Mouse (Mus musculus): ENCODE data around the gene Eif3l. TPM values are rescaled to one million over a fixed set of nuclear protein-coding genes. Genes with fewer than 3 reads are reported as not detected.
A peak's percentile ranks its signal among the peaks of the same experiment; 100 is the strongest.

Gene Eif3l
- polyA plus RNA-seq, 1 experiment from 2014 or later: 164 TPM

DNA sequence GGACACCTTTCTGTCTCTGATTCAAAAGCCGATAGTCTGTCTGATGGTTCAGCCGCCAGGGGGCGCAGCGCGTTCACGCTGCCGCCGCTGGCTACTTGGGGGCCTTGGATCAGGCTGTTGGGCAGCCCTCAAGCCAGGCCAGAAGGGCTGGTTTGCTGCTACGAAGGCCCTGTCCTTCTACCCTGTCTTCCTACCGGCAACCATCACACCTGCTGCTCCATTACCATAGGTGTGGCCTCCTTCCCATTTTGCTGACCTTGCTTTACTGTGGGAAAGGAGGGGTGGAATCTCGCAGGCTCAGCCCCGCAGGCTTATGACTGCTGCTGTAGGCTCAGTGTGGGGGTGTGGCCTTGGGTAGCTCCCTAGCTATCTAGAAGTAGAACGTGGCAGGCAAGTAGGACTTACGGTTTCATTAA lies 37.1 kb upstream of the Eif3l start:
- Histone ChIP-seq H3K4me2 (no peak overlapping the region), H3K27ac (replicated peaks) (no peak overlapping the region), H3K4me1 (peaks cover 40% of the 10 kb centered on the region), H3K27me3 (replicated peaks) (peaks cover 30% of the 10 kb centered on the region), H3K9ac (replicated peaks) (no peak overlapping the region), H3K4me3 (replicated peaks) (no peak overlapping the region), H3K36me3 (peaks cover 7% of the 10 kb centered on the region; the same call in 1 of the 2 replicates), H3K9me3 (replicated peaks) (no peaks in the 10 kb centered on the region)
- ATAC-seq (ENCODE audit: low FRiP score): no peak
- WGBS: 14% methylated on average over 14 of the region's 14 CpGs

DNA sequence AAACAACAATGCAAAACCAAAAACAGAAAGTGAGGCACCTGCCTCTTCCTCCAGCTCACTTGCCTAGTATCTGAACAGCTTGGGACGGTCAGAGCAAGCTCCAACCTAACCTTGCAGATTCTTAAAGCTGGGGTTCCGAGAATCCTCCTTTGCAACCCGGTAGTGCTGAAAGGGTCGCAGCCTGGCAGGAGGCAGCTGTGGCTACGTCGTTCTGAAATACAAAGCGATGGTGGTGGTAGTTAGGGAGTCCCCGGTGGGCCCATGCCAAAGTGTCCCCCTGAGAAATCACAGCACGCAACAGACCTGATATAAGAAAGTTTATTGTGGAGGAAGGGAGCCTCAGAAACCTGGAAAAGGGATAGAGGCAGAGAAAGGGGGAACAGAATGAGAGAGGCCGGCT lies 36.6 kb upstream of the Eif3l start:
- H3K9ac ChIP-seq (replicated peaks): no peak overlapping the region
- WGBS: 54% methylated on average over 10 of the region's 10 CpGs

DNA sequence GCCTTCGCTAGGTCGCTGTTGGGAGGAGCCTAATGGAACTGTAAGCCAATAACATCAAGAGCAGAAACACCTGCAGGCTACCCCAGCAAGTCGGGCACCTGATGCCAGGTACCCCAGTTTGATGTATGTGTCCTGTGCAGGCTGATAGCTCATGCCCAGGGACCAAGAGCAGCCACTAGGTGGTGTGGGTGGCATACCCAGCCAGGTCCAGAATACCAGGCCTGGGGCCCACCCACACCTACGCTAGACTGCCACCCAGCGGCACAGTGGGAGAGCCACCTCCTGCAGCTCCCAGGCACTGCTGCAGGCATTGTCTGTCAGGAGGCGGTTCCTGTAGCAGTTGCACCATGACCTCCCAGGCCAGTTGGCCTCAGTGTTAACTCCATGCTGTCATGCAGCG lies 36.1 kb upstream of the Eif3l start:
- H3K4me3 ChIP-seq (replicated peaks): no peak overlapping the region
- no peak overlapping the region for H3K9ac ChIP-seq (replicated peaks)
- 23% methylated on average over 7 of the region's 7 CpGs for WGBS
- peaks cover 46% of the 10 kb centered on the region for H3K4me1 ChIP-seq
- H3K4me2 ChIP-seq: no peak overlapping the region
- no peaks in the 10 kb centered on the region for H3K9me3 ChIP-seq (replicated peaks)
- peaks cover 35% of the 10 kb centered on the region for H3K27me3 ChIP-seq (replicated peaks)
- ATAC-seq (ENCODE audit: low FRiP score): no peak
- H3K36me3 ChIP-seq: peaks cover 7% of the 10 kb centered on the region; the same call in 1 of the 2 replicates
- no peak overlapping the region for H3K27ac ChIP-seq (replicated peaks)

More for the DNA sequence above, 36.6 kb upstream of the Eif3l start:
- Histone ChIP-seq H3K4me2 (no peak overlapping the region), H3K27me3 (replicated peaks) (peaks cover 30% of the 10 kb centered on the region), H3K27ac (replicated peaks) (no peak overlapping the region), H3K4me1 (peaks cover 44% of the 10 kb centered on the region), H3K36me3 (peaks cover 7% of the 10 kb centered on the region; the same call in 1 of the 2 replicates), H3K9me3 (replicated peaks) (no peaks in the 10 kb centered on the region), H3K4me3 (replicated peaks) (no peak overlapping the region)
- no peak for ATAC-seq (ENCODE audit: low FRiP score)

GRCm38 (mm10) chr15:79040501-79041416 lies 34.2 kb upstream of the Eif3l start:
- Histone ChIP-seq H3K27me3 (replicated peaks) (peaks cover 36% of the 10 kb centered on the region), H3K36me3 (peaks cover 7% of the 10 kb centered on the region; the same call in 1 of the 2 replicates), H3K27ac (replicated peaks) (no peak overlapping the region), H3K4me2 (peak overlapping the region; percentile 59), H3K9ac (replicated peaks) (peak overlapping the region; percentile 18; the same call in 1 of the 2 replicates), H3K9me3 (replicated peaks) (no peaks in the 10 kb centered on the region), H3K4me1 (peaks cover 54% of the 10 kb centered on the region), H3K4me3 (replicated peaks) (peak overlapping the region; percentile 33)
- ATAC-seq (ENCODE audit: low FRiP score): no peak
- WGBS: 15% methylated on average over 24 of the region's 24 CpGs

DNA sequence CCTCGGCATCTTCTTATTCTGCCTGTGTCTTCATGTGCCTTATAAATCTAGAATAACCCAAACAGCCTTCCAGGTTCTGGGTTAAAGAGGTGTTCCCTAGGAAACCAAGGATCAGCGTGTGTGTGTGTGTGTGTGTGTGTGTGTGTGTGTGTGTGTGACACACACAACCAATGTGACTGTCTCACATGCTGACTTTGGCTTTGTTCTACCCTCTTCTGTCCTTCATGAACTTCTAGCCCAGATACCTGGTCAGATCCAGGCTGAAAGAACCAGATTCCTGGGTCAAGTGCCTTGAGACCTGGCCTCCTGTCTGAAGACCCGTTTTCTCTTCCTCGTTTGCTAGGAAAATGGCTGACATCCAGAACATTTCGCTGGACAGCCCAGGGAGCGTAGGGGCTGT lies 33.4 kb upstream of the Eif3l start, which contains the start of gene Galr3:
Gene Galr3 (plus strand): TSS at position 301 of the 400 bp plus-strand sequence.
- peaks cover 6% of the 10 kb centered on the region; the same call in 1 of the 2 replicates for H3K36me3 ChIP-seq
- peaks cover 36% of the 10 kb centered on the region for H3K27me3 ChIP-seq (replicated peaks)
- WGBS: 80% methylated on average over 6 of the region's 6 CpGs
- H3K4me2 ChIP-seq: peak within 1 kb of the TSS; percentile 94
- peak within 1 kb of the TSS; percentile 63 for H3K9ac ChIP-seq (replicated peaks)
- peak within 1 kb of the TSS; percentile 61 for H3K4me3 ChIP-seq (replicated peaks)
- peak within 1 kb of the TSS; percentile 64 for H3K27ac ChIP-seq (replicated peaks)
- peaks cover 54% of the 10 kb centered on the region for H3K4me1 ChIP-seq
- ATAC-seq (ENCODE audit: low FRiP score): no peak
- no peaks in the 10 kb centered on the region for H3K9me3 ChIP-seq (replicated peaks)

DNA sequence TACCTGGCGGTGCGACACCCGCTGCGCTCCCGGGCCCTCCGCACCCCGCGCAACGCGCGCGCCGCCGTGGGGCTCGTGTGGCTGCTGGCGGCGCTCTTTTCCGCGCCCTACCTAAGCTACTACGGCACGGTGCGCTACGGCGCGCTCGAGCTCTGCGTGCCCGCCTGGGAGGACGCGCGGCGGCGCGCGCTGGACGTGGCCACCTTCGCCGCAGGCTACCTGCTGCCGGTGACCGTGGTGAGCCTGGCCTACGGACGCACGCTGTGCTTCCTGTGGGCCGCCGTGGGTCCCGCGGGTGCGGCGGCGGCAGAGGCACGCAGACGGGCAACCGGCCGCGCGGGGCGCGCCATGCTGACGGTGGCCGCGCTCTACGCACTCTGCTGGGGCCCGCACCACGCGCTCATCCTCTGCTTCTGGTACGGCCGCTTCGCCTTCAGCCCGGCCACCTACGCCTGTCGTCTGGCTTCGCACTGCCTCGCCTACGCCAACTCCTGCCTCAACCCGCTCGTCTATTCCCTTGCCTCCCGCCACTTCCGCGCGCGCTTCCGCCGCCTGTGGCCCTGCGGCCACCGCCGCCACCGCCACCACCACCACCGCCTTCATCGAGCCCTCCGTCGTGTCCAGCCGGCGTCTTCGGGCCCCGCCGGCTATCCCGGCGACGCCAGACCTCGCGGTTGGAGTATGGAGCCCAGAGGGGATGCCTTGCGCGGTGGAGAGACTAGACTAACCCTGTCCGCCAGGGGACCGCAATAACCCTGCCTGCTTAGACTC lies 32.1 kb upstream of the Eif3l start:
- Histone ChIP-seq H3K27ac (replicated peaks) (peak overlapping the region; percentile 64), H3K9me3 (replicated peaks) (no peaks in the 10 kb centered on the region), H3K27me3 (replicated peaks) (peaks cover 37% of the 10 kb centered on the region)

GRCm38 (mm10) chr15:79044837-79045236 lies 30.1 kb upstream of the Eif3l start:
- peaks cover 37% of the 10 kb centered on the region for H3K4me1 ChIP-seq
- no peaks in the 10 kb centered on the region for H3K36me3 ChIP-seq
- H3K27me3 ChIP-seq (replicated peaks): peaks cover 37% of the 10 kb centered on the region
- WGBS: 4% methylated on average over 4 of the region's 4 CpGs
- H3K4me3 ChIP-seq (replicated peaks): no peak overlapping the region
- H3K9me3 ChIP-seq (replicated peaks): no peaks in the 10 kb centered on the region
- H3K4me2 ChIP-seq: no peak overlapping the region
- no peak overlapping the region for H3K9ac ChIP-seq (replicated peaks)
- ATAC-seq (ENCODE audit: low FRiP score): 0 out of 2 replicates have a peak, but pooled peaks have one; percentile 17
- H3K27ac ChIP-seq (replicated peaks): no peak overlapping the region; the same call in 1 of the 2 replicates

More for the DNA sequence above, 32.1 kb upstream of the Eif3l start:
- peak overlapping the region; percentile 61 for H3K4me3 ChIP-seq (replicated peaks)
- H3K9ac ChIP-seq (replicated peaks): peak overlapping the region; percentile 63
- H3K4me2 ChIP-seq: peak overlapping the region; percentile 94
- peak; percentile 63 for ATAC-seq (ENCODE audit: low FRiP score)
- WGBS: under 1% methylated on average over 92 of the region's 105 CpGs
- no peaks in the 10 kb centered on the region for H3K36me3 ChIP-seq
- peaks cover 49% of the 10 kb centered on the region for H3K4me1 ChIP-seq

GRCm38 (mm10) chr15:79048186-79048585 lies 26.8 kb upstream of the Eif3l start:
- Histone ChIP-seq H3K9ac (replicated peaks) (no peak overlapping the region), H3K4me1 (peaks cover 11% of the 10 kb centered on the region), H3K36me3 (peaks cover 9% of the 10 kb centered on the region), H3K4me3 (replicated peaks) (no peak overlapping the region), H3K27me3 (replicated peaks) (peaks cover 9% of the 10 kb centered on the region; the same call in 1 of the 2 replicates), H3K27ac (replicated peaks) (no peak overlapping the region), H3K4me2 (no peak overlapping the region), H3K9me3 (replicated peaks) (no peaks in the 10 kb centered on the region)
- 55% methylated on average over 4 of the region's 4 CpGs for WGBS
- no peak for ATAC-seq (ENCODE audit: low FRiP score)

DNA sequence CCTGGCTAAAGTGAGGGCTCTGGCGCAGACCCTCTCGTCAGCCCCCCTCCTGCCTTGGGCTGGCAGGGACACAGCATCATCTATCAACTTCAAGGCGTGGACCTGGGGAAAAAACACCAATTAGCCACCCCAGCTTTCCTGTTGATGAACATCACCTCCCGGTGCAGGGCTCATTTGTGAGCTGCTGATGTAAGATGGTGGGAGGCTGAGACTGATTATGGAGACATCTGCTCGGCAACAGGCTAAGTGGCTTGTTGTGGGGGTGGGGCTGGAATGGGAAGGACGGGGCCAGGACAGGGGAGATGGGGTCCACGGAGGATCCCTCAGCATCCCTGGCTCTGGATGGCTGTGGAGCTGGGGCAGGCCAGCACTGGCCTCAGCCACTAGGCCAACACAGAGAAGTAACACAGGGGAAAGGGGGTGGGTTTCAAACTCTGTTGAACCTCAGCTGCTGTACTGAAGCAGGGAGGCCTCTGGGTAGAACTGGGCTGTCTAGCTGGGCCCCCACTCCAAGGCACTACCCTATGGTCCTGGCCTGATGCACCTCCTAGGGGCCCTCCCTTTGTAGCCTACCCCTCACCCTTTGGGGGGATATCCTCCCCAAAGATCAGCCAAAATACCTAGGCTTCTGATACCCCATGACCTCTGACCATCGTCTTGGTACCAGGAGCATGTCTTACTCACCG lies 24.7 kb upstream of the Eif3l start:
- H3K27ac ChIP-seq (replicated peaks): no peak overlapping the region
- no peak for ATAC-seq (ENCODE audit: low FRiP score)

GRCm38 (mm10) chr15:79050964-79051363 lies 24.0 kb upstream of the Eif3l start:
- H3K9me3 ChIP-seq (replicated peaks): no peaks in the 10 kb centered on the region
- 0 out of 2 replicates have a peak, but pooled peaks cover 3% of the 10 kb centered on the region for H3K27me3 ChIP-seq (replicated peaks)
- no peak for ATAC-seq (ENCODE audit: low FRiP score)
- H3K36me3 ChIP-seq: peaks cover 37% of the 10 kb centered on the region
- H3K4me2 ChIP-seq: no peak overlapping the region
- no peak overlapping the region for H3K27ac ChIP-seq (replicated peaks)
- 83% methylated on average over 2 of the region's 2 CpGs for WGBS
- no peaks in the 10 kb centered on the region; the same call in 1 of the 2 replicates for H3K4me1 ChIP-seq
- H3K9ac ChIP-seq (replicated peaks): no peak overlapping the region
- no peak overlapping the region for H3K4me3 ChIP-seq (replicated peaks)

More for the DNA sequence above, 24.7 kb upstream of the Eif3l start:
- Histone ChIP-seq H3K27me3 (replicated peaks) (peaks cover 3% of the 10 kb centered on the region; the same call in 1 of the 2 replicates), H3K4me3 (replicated peaks) (no peak overlapping the region), H3K9me3 (replicated peaks) (no peaks in the 10 kb centered on the region), H3K4me2 (no peak overlapping the region), H3K36me3 (peaks cover 30% of the 10 kb centered on the region), H3K4me1 (no peaks in the 10 kb centered on the region; the same call in 1 of the 2 replicates), H3K9ac (replicated peaks) (no peak overlapping the region)
- 53% methylated on average over 9 of the region's 9 CpGs for WGBS

All from neural tube, embryonic 15.5 days (tissue).